Mouse (Mus musculus) forebrain, embryonic 11.5 days (tissue): ENCODE data around the gene Cntn4. TPM values are rescaled to one million over a fixed set of nuclear protein-coding genes. Genes with fewer than 3 reads are reported as not detected.

Experiments
- ATAC-seq: fragments of 200-750 bp; cut with Nextera tagmentation; replicated peaks from 2 replicates; pipeline ENCODE4 v1.8.0; 2017; ENCODE audit warnings: moderate TSS enrichment; ENCODE audit not compliant: low FRiP score
- DNase-seq: peaks from one replicate; pipeline ENCODE4 v3.0.0-alpha.2; 2017; ENCODE audit warnings: low spot score
- H3K27ac ChIP-seq: fragments of 300-500 bp; sonication (generic); 2 replicates; pipeline ENCODE4 v1.5.1; 2014; ENCODE audit warnings: low read depth, low read length
- H3K27me3 ChIP-seq: fragments of 300-500 bp; sonication (generic); 2 replicates; pipeline ENCODE4 v1.6.1; 2014; ENCODE audit warnings: mild to moderate bottlenecking, low read length, mixed read lengths; ENCODE audit not compliant: control insufficient read depth, insufficient read depth
- H3K36me3 ChIP-seq: fragments of 300-500 bp; sonication (generic); 2 replicates; pipeline ENCODE4 v1.6.1; 2014; ENCODE audit warnings: mild to moderate bottlenecking, low read length, moderate library complexity, mixed read lengths; ENCODE audit not compliant: control insufficient read depth, insufficient read depth
- H3K4me1 ChIP-seq: fragments of 300-500 bp; sonication (generic); replicated peaks from 2 replicates; pipeline ENCODE4 v1.6.1; 2014; ENCODE audit warnings: low read length, mixed read lengths; ENCODE audit not compliant: control insufficient read depth, insufficient read depth
- H3K4me2 ChIP-seq: fragments of 300-500 bp; sonication (generic); 2 replicates; pipeline ENCODE4 v1.6.1; 2014; ENCODE audit warnings: low read depth, mild to moderate bottlenecking, low read length, moderate library complexity, mixed read lengths; ENCODE audit not compliant: severe bottlenecking
- H3K4me3 ChIP-seq: fragments of 300-500 bp; sonication (generic); 2 replicates; pipeline ENCODE4 v1.5.1; 2014; ENCODE audit warnings: low read depth, low read length
- H3K9ac ChIP-seq: fragments of 300-500 bp; sonication (generic); 2 replicates; pipeline ENCODE4 v1.6.1; 2014; ENCODE audit warnings: low read length
- H3K9me3 ChIP-seq: fragments of 300-500 bp; sonication (generic); 2 replicates; pipeline ENCODE4 v1.6.1; 2016; ENCODE audit warnings: low read length, mixed read lengths; ENCODE audit not compliant: control insufficient read depth
- WGBS: fragments of 180-500 bp; shearing (Covaris S2); extraction: QIAGEN DNeasy Blood & Tissue Kit; methylation state at CpG from one replicate; pipeline ENCODE4 v1.1.7; 2014; 5-methylcytosine and 5-hydroxymethylcytosine counted together
- polyA plus RNA-seq: library from polyadenylated mRNA; unstranded; fragments of >200 nt; fragmentation: Nextera tagmentation; extraction: Ambion mirVana; gene quantifications from 2 replicates; pipeline ENCODE4 v1.2.1, GENCODE M21; 2014

Gene Cntn4
- polyA plus RNA-seq, 1 experiment from 2014 or later: 1.5 TPM

GRCm38 (mm10) chr6:106621188-106621749 is 943.8 kb downstream of the Cntn4 start:
- H3K27ac ChIP-seq: no peak overlapping the region
- no peaks in the 10 kb centered on the region for H3K27me3 ChIP-seq
- DNase-seq: no peak
- no peak overlapping the region for H3K4me3 ChIP-seq
- 86% methylated on average over 5 of the region's 5 CpGs for WGBS
- no peak overlapping the region for H3K9ac ChIP-seq
- H3K4me2 ChIP-seq: no peak overlapping the region
- no peaks in the 10 kb centered on the region for H3K9me3 ChIP-seq
- no peaks in the 10 kb centered on the region for H3K4me1 ChIP-seq
- no peaks in the 10 kb centered on the region for H3K36me3 ChIP-seq
- ATAC-seq: no peak; the same call in 1 of the 2 replicates

- H3K9me3 ChIP-seq: no peaks in the 10 kb centered on the region
- WGBS: 87% methylated on average over 3 of the region's 3 CpGs
- no peak overlapping the region for H3K27ac ChIP-seq
- ATAC-seq: no peak
- no peak overlapping the region for H3K4me3 ChIP-seq
- H3K9ac ChIP-seq: no peak overlapping the region
- H3K4me1 ChIP-seq: no peaks in the 10 kb centered on the region
- H3K27me3 ChIP-seq: no peaks in the 10 kb centered on the region
- H3K36me3 ChIP-seq: no peaks in the 10 kb centered on the region
- no peak overlapping the region for H3K4me2 ChIP-seq
- no peak for DNase-seq
Observed at GRCm38 (mm10) chr6:106643026-106643425, 965.6 kb downstream of the Cntn4 start.

GRCm38 (mm10) chr6:106645496-106646211 is 968.2 kb downstream of the Cntn4 start:
- DNase-seq (peak; percentile 51), ATAC-seq (peak; percentile 63; the same call in 1 of the 2 replicates)
- no peaks in the 10 kb centered on the region for H3K9me3 ChIP-seq
- H3K4me3 ChIP-seq: no peak overlapping the region
- no peak overlapping the region for H3K9ac ChIP-seq
- no peaks in the 10 kb centered on the region for H3K4me1 ChIP-seq
- WGBS: 53% methylated on average over 5 of the region's 5 CpGs
- no peak overlapping the region for H3K27ac ChIP-seq
- no peaks in the 10 kb centered on the region for H3K27me3 ChIP-seq
- no peaks in the 10 kb centered on the region for H3K36me3 ChIP-seq
- no peak overlapping the region for H3K4me2 ChIP-seq

GRCm38 (mm10) chr6:106646945-106647344 is 969.5 kb downstream of the Cntn4 start:
- H3K9ac ChIP-seq: no peak overlapping the region
- 16% methylated on average over 4 of the region's 4 CpGs for WGBS
- H3K9me3 ChIP-seq: no peaks in the 10 kb centered on the region
- no peaks in the 10 kb centered on the region for H3K4me1 ChIP-seq
- no peak overlapping the region for H3K4me3 ChIP-seq
- no peak overlapping the region for H3K4me2 ChIP-seq
- H3K27me3 ChIP-seq: no peaks in the 10 kb centered on the region
- peak; percentile 55; the same call in 1 of the 2 replicates for ATAC-seq
- no peaks in the 10 kb centered on the region for H3K36me3 ChIP-seq
- H3K27ac ChIP-seq: no peak overlapping the region
- no peak for DNase-seq

- H3K4me1 ChIP-seq: no peaks in the 10 kb centered on the region
- H3K9ac ChIP-seq: no peak overlapping the region
- ATAC-seq (peak; percentile 81; the same call in 1 of the 2 replicates), DNase-seq (peak; percentile 66)
- no peaks in the 10 kb centered on the region for H3K9me3 ChIP-seq
- H3K4me3 ChIP-seq: no peak overlapping the region
- no peak overlapping the region for H3K27ac ChIP-seq
- H3K4me2 ChIP-seq: no peak overlapping the region
- H3K27me3 ChIP-seq: no peaks in the 10 kb centered on the region
- H3K36me3 ChIP-seq: no peaks in the 10 kb centered on the region
- 27% methylated on average over 6 of the region's 6 CpGs for WGBS
Observed at GRCm38 (mm10) chr6:106663780-106664651, 986.6 kb downstream of the Cntn4 start.

GRCm38 (mm10) chr6:106675581-106675980 is 998.1 kb downstream of the Cntn4 start:
- no peaks in the 10 kb centered on the region for H3K9me3 ChIP-seq
- 85% methylated on average over 8 of the region's 8 CpGs for WGBS
- ATAC-seq (no peak), DNase-seq (no peak)
- H3K27me3 ChIP-seq: no peaks in the 10 kb centered on the region
- no peaks in the 10 kb centered on the region for H3K36me3 ChIP-seq
- H3K27ac ChIP-seq: no peak overlapping the region
- H3K4me1 ChIP-seq: no peaks in the 10 kb centered on the region
- no peak overlapping the region for H3K9ac ChIP-seq
- no peak overlapping the region for H3K4me3 ChIP-seq
- H3K4me2 ChIP-seq: no peak overlapping the region

GRCm38 (mm10) chr6:106701931-106702330 is 1024.5 kb downstream of the Cntn4 start:
- H3K4me1 ChIP-seq: no peaks in the 10 kb centered on the region
- no peak overlapping the region for H3K4me3 ChIP-seq
- DNase-seq: no peak
- H3K27ac ChIP-seq: no peak overlapping the region
- H3K4me2 ChIP-seq: no peak overlapping the region
- H3K36me3 ChIP-seq: no peaks in the 10 kb centered on the region
- ATAC-seq: no peak
- H3K9me3 ChIP-seq: no peaks in the 10 kb centered on the region
- 67% methylated on average over 3 of the region's 3 CpGs for WGBS
- no peak overlapping the region for H3K9ac ChIP-seq
- H3K27me3 ChIP-seq: no peaks in the 10 kb centered on the region

- Histone ChIP-seq H3K4me2 (no peak overlapping the region), H3K27me3 (no peaks in the 10 kb centered on the region), H3K4me3 (no peak overlapping the region), H3K9me3 (no peaks in the 10 kb centered on the region), H3K27ac (no peak overlapping the region), H3K4me1 (no peaks in the 10 kb centered on the region), H3K36me3 (no peaks in the 10 kb centered on the region), H3K9ac (no peak overlapping the region)
- DNase-seq (no peak), ATAC-seq (no peak)
- WGBS: 73% methylated on average over 3 of the region's 3 CpGs
Observed at GRCm38 (mm10) chr6:106705506-106706035, 1028.1 kb downstream of the Cntn4 start.
